Mouse (Mus musculus): ENCODE results near the gene Rplp0.

The Rplp0 gene

DNA sequence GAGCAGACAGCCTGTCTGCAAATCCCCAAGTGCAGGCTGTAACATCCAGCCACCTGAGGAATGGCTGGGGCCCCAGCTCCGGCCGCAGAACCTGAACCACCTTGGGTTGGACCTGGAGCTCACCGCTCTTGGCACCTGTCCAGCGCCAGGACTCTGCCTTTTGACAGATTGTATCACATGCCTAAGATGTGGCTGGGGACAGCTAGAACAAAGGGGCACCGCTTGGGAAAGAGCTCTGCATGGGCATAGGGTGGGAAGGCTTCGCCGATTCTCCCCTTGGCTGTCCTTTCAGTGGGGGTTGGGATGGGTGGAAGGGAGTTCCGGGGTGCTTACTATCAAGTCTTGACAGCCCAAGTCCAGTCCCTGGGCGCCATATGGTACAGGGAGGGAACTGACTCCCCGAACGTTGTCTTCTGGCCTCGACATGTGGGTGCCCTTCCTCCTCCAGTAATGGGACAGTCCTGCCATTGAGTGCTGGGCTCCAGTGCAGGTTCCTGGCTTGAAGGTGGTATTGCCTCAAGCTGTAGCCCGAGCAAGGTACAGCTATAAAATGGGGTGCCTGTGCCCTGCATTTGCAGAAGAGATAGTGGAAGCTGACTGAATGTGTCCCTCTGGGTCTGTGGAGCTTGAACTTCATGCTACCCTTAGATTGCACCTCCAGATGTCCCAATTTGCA, 21.1 kb upstream of the Rplp0 start:
- H3K36me3 ChIP-seq (ENCODE audit: control insufficient read depth, insufficient read depth, low read length, poor library complexity, severe bottlenecking): no peaks in the 10 kb centered on the region
- DNase-seq (ENCODE audit: low read depth, low spot score): no peak
- H3K27me3 ChIP-seq (ENCODE audit: control insufficient read depth, insufficient read depth, low read length, poor library complexity, severe bottlenecking): no peaks in the 10 kb centered on the region

DNA sequence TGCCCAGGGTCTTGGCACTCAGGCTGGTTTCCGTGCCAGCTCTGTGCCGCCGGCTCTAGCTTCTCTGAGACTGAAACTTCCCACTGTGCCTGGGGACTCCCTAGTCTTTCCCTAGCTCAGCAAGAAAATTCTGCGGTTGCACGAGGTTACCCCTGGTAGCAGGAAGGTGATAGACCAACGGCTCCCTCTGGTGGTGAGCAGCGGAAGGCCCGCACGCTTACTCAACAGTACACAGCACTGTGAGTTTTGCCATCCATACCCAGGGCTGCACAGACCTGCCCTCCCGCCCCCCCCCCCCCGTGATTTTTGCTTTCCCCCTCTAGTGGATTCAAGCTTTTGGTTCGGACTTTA, 20.6 kb upstream of the Rplp0 start:
- DNase-seq (ENCODE audit: low read depth, low spot score): peak; percentile 95
- Histone ChIP-seq H3K27me3 (ENCODE audit: control insufficient read depth, insufficient read depth, low read length, poor library complexity, severe bottlenecking) (no peaks in the 10 kb centered on the region), H3K36me3 (ENCODE audit: control insufficient read depth, insufficient read depth, low read length, poor library complexity, severe bottlenecking) (no peaks in the 10 kb centered on the region)

DNA sequence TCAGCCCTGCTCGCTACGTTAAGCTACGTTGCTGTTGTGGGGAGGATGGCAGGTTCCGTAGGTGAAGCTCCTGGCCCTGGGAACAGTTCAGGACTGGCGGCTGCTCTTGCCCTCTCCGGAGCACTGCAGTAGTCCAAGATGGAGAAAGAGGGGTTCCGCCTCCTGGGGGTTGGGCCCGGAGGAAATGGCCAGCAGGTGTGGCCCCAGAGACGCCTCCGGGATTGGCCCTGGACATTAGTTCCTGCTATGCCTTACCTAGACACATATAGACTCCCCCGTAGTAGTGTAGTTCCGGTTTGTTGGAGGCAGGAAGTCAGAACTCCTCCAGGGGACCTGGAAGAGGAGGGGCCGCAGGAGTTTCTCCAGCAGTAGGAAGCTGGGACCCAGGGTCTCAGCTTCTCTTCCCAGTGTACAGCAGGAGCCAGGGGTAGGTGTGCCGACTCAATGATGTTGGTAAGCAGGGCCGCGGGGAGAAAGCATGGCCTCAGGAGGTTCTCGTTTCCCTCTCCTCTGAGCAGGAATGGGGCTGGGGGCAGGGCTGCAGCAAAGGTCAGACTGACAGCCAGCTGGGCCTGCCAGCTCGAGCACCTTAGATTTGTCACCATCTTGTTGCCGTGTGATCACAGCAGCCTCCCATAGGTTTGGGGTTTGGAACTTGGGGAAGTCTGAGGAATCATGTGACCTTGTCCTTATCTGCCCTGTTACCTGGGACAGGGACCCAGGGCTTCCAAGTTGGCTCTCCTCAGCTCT, 16.5 kb upstream of the Rplp0 start:
- H3K36me3 ChIP-seq (ENCODE audit: control insufficient read depth, insufficient read depth, low read length, poor library complexity, severe bottlenecking): peaks cover 6% of the 10 kb centered on the region
- no peaks in the 10 kb centered on the region for H3K27me3 ChIP-seq (ENCODE audit: control insufficient read depth, insufficient read depth, low read length, poor library complexity, severe bottlenecking)
- DNase-seq (ENCODE audit: low read depth, low spot score): peak; percentile 36

DNA sequence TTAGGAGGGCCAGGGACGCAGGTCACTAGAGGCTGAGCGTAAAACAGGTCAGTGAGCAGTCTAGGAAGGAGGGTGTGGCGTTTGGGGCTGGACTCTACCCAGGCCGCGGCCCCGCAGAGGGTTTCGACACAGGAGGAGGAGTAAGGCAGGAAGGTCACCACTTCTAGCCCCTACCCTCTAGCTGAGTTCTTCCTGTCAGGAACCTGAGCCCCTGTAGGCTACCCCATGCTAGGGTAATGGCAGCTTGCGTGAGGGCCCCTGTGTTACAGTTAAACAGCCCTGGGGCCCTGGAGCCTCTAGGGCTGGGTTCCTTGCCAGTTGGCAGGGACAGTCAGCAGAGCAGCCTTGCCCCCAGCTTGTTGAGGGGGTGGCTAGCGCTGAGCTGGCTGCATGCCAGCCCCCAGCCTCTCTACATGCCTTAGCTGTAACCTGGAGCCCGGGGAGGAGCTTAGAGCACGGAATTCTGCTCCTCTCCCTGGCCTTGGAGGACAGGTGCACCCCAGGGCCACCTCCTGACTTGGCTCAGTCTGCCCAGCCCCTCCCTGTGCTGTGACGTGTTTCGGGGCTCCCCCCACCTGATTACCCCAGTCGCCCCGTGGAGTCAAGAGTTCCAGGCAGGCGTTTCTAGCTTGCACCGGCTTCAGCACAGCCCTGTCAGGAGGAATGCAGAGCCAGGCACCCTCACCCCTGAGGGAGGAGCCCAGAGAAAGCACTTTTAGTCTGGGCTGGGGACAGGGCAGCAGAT, 15.6 kb upstream of the Rplp0 start:
- Histone ChIP-seq H3K36me3 (ENCODE audit: control insufficient read depth, insufficient read depth, low read length, poor library complexity, severe bottlenecking) (peaks cover 12% of the 10 kb centered on the region), H3K27me3 (ENCODE audit: control insufficient read depth, insufficient read depth, low read length, poor library complexity, severe bottlenecking) (no peaks in the 10 kb centered on the region)
- no peak for DNase-seq (ENCODE audit: low read depth, low spot score)

DNA sequence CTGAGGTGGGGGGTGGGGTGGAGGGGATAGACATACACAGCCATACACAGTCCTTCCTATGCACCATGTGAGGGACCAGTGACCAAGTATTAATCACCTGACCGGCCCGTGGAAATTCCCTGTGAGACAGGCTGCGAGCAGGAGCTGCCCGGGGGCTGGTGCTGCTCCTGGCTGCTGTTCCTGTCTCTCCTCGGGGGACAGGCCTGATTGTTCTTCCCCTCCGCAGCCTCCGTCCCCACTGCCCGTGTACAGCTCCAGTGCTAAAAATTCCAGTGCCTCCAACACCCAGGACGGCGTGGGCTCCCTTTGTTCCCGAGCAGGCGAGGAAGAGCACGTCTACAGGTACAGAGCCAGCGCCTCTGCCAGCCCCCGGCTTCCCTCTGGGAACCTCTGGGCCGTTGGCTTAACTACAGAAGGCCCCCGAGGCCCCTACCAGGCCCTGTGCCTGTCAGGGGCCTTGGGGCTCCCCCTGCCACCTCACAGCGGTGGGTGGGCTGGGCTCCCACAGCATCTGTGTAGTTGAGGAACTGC, 14.5 kb upstream of the Rplp0 start:
- H3K36me3 ChIP-seq (ENCODE audit: control insufficient read depth, insufficient read depth, low read length, poor library complexity, severe bottlenecking): peaks cover 19% of the 10 kb centered on the region
- no peaks in the 10 kb centered on the region for H3K27me3 ChIP-seq (ENCODE audit: control insufficient read depth, insufficient read depth, low read length, poor library complexity, severe bottlenecking)
- no peak for DNase-seq (ENCODE audit: low read depth, low spot score)

DNA sequence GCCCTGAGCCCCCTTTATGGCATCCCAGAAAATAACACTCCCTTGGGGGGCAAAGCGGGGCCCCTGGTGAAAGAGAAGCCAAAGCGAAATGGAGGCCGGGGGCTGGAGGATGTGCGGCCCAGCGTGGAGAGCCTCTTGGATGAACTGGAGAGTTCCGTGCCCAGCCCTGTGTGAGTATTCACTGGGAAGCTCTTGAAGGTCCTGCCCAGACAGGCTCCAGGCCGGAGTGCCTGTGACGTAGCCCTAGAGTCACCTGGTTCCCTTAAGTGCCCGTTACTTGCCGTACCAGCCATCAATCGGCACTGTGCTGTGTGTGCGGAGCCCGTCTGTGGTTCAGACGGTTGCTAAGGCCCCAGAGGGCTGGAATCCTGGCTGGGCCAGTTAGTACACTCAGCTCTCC, 13.6 kb upstream of the Rplp0 start:
- no peak for DNase-seq (ENCODE audit: low read depth, low spot score)
- H3K27me3 ChIP-seq (ENCODE audit: control insufficient read depth, insufficient read depth, low read length, poor library complexity, severe bottlenecking): no peaks in the 10 kb centered on the region
- peaks cover 25% of the 10 kb centered on the region for H3K36me3 ChIP-seq (ENCODE audit: control insufficient read depth, insufficient read depth, low read length, poor library complexity, severe bottlenecking)

DNA sequence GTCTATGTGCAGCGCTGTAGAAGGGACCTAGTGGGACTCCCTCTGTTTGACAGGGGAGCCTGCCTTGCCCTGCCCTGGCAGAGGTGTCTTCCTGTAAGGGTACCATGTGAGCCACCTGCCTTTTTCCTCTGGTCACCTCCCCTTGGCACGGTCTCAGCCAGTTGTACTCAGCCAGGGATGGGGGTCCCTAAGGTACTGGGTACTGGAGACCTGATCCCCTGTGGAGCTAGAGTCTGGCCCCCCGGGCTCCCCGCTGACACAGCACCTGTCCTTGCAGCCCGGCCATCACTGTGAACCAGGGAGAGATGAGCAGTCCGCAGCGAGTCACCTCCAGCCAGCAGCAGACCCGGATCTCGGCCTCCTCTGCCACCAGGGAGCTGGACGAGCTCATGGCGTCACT, 12.7 kb upstream of the Rplp0 start:
- H3K36me3 ChIP-seq (ENCODE audit: control insufficient read depth, insufficient read depth, low read length, poor library complexity, severe bottlenecking): peaks cover 30% of the 10 kb centered on the region
- no peak for DNase-seq (ENCODE audit: low read depth, low spot score)
- H3K27me3 ChIP-seq (ENCODE audit: control insufficient read depth, insufficient read depth, low read length, poor library complexity, severe bottlenecking): no peaks in the 10 kb centered on the region

DNA sequence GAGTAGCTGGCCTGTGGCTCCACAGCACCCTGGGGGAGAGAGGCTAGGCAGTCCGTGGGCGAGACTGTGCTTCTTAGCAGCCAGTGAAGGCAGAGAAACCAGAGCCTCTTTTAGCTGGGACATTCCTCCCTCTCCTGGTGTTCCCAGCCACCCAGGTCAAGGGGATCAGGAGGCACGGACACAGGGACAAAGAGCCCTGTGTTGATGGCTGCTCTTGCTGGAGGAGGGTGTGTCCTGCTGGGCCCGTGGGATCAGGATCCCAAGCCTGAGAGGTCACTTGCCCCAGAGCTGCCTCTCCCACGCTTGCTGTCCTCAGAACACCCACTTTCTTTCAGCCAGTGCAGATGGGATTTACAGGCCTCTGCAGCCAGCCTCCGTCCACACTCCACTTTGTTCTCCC, 12.3 kb upstream of the Rplp0 start:
- no peak for DNase-seq (ENCODE audit: low read depth, low spot score)
- Histone ChIP-seq H3K27me3 (ENCODE audit: control insufficient read depth, insufficient read depth, low read length, poor library complexity, severe bottlenecking) (no peaks in the 10 kb centered on the region), H3K36me3 (ENCODE audit: control insufficient read depth, insufficient read depth, low read length, poor library complexity, severe bottlenecking) (peaks cover 30% of the 10 kb centered on the region)

DNA sequence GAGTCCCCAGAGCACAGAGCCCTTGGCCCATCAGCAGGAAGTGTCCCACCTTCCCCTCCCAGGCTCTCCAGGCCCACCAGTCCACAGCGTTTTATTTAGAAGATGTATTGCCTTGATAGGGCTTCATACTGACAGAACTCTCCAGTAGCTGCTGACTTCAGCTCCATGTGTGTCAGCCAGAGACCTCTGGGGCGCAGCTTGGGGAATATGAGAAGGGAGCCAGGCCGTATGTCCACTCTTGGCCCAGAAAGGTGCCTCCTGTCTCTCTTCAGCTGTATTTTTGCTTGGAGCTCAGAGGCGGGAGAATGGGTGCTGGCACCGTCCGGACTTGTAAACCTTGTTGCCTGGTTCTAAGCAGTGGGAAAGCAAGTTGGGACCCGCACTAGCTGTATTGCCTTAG, 11.8 kb upstream of the Rplp0 start:
- Histone ChIP-seq H3K36me3 (ENCODE audit: control insufficient read depth, insufficient read depth, low read length, poor library complexity, severe bottlenecking) (peaks cover 30% of the 10 kb centered on the region), H3K27me3 (ENCODE audit: control insufficient read depth, insufficient read depth, low read length, poor library complexity, severe bottlenecking) (no peaks in the 10 kb centered on the region)
- DNase-seq (ENCODE audit: low read depth, low spot score): no peak

DNA sequence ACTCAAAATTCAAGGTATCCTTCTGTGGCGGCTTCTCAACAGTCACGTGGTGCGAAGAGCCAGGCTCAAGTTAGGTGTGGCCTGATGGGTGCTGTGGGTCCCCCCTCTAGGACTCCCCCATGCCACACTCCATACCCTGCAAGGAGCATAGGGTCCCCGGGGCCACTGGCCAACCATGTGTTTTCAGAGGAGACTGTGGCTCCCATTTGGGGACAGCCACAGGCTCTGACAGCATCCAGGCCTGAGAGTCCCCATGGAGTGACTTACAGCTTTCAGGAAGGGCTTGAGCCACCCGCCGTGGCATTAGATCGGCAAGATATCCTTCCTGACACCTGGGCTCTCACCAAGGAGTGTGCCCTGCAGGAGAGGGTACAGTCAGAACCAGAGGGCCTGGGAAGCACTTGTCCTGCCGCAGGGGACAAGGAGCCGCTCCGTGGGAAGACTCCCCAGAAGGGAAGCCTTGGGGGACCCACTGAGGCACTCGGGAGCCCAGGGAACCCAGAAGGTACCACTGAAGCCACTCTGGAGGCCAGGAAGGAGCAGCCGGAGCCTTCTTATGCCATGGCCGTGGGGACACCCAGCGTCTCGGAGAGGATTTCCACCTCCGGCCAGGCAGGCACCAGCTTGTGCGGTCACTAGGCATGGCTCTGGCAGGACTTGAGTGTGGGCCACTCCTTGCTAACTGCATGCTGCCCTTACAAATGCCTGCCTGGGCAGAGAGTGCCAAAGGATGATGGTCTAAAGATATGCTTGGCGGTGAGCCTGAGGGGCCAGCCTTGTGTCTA, 10.6 kb upstream of the Rplp0 start:
- H3K36me3 ChIP-seq (ENCODE audit: control insufficient read depth, insufficient read depth, low read length, poor library complexity, severe bottlenecking): peaks cover 32% of the 10 kb centered on the region
- DNase-seq (ENCODE audit: low read depth, low spot score): no peak
- no peaks in the 10 kb centered on the region for H3K27me3 ChIP-seq (ENCODE audit: control insufficient read depth, insufficient read depth, low read length, poor library complexity, severe bottlenecking)

DNA sequence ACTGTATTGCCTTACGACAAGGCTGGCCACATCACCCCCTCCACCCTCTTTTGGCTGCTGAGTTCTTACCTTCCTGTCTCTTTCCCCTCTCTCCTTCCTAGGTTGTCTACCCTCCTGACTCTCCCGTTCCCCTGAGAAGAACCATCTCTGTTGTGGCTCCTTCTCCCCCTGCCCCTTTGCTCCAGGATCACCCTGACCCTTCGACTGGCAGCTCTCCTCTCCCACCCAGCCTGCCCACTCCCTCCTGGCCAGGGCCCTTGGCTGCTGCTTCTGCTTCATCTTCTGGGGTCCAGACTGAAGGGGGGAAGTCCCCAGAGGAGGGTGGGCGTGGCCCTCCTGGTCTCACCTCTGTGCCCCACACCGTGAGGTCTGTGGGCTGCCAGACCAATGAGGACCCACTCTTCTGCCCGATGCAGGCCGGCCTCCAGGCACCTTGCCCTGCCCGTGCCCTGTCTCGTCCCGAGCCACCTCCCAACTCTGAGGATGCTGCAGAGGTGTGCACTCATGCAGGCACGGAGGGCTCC, 8.7 kb upstream of the Rplp0 start:
- Histone ChIP-seq H3K27me3 (ENCODE audit: control insufficient read depth, insufficient read depth, low read length, poor library complexity, severe bottlenecking) (no peaks in the 10 kb centered on the region), H3K36me3 (ENCODE audit: control insufficient read depth, insufficient read depth, low read length, poor library complexity, severe bottlenecking) (peaks cover 31% of the 10 kb centered on the region)
- DNase-seq (ENCODE audit: low read depth, low spot score): no peak

DNA sequence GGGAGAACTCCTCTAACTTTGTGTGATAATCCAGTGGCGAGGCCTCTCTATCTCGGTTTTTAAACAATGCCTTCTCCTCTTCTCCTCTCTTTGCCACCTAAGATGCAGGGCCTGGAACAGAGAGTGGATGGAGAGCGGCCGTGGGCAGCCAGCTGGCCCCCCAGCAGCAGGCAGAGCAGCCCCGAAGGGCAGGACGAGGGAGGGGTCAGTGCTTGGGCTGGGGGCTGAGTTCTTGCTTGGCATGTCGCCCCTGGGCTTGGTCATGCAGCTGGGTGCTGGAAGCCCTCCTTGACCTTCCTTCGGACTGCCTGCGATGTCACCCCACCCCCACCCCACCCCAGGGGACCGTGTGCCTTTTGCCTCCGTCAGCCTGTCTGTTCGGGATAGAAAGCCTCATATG, 7.9 kb upstream of the Rplp0 start:
- Histone ChIP-seq H3K36me3 (ENCODE audit: control insufficient read depth, insufficient read depth, low read length, poor library complexity, severe bottlenecking) (peaks cover 29% of the 10 kb centered on the region), H3K27me3 (ENCODE audit: control insufficient read depth, insufficient read depth, low read length, poor library complexity, severe bottlenecking) (no peaks in the 10 kb centered on the region)
- no peak for DNase-seq (ENCODE audit: low read depth, low spot score)

DNA sequence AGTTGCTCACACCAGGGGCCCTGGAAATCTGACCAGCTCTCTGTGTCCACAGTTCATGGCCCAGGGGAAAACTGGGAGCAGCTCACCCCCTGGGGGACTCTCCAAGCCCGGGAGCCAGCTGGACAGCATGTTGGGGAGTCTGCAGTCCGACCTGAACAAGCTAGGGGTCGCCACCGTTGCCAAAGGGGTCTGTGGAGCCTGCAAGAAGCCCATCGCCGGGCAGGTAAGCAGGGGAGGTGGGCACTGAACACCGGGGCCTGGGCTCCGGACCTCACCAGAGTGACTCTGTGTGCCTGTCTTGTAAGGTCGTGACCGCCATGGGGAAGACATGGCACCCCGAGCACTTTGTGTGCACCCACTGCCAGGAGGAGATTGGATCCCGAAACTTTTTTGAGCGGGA, 7.5 kb upstream of the Rplp0 start:
- no peak for DNase-seq (ENCODE audit: low read depth, low spot score)
- no peaks in the 10 kb centered on the region for H3K27me3 ChIP-seq (ENCODE audit: control insufficient read depth, insufficient read depth, low read length, poor library complexity, severe bottlenecking)
- H3K36me3 ChIP-seq (ENCODE audit: control insufficient read depth, insufficient read depth, low read length, poor library complexity, severe bottlenecking): peaks cover 29% of the 10 kb centered on the region; the same call in 1 of the 2 replicates

DNA sequence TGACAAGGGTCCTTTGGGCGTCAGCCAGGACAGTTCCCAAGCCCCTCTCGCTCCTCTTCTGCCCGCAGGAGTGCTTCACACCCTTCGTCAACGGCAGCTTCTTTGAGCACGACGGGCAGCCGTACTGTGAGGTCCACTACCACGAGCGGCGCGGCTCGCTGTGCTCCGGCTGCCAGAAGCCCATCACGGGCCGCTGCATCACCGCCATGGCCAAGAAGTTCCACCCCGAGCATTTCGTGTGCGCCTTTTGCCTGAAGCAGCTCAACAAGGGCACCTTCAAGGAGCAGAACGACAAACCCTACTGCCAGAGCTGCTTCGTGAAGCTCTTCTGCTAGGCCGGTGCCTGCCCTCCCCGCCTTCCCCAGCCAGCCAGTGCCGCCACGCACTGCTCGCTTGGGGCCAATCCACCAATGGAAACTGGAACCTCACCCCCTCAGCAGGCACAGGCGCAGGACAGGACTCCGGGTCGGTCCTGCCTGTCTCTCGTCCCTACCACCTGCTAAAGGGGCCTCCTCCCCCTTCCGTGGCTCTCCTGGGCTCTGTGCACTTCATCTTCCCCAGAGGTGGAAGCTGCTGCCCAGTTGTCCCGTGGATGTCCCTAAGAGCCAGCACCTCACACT, 5.4 kb upstream of the Rplp0 start:
- Histone ChIP-seq H3K27me3 (ENCODE audit: control insufficient read depth, insufficient read depth, low read length, poor library complexity, severe bottlenecking) (no peaks in the 10 kb centered on the region), H3K36me3 (ENCODE audit: control insufficient read depth, insufficient read depth, low read length, poor library complexity, severe bottlenecking) (peaks cover 20% of the 10 kb centered on the region; the same call in 1 of the 2 replicates)
- DNase-seq (ENCODE audit: low read depth, low spot score): no peak
